In genomic region chr1:106712330-106712729, GRCm38 (mm10) we compare ENCODE assay signal across 8 mouse cellular contexts. TPM values are rescaled to one million over a fixed set of nuclear protein-coding genes. Genes with fewer than 3 reads are reported as not detected.
DNase-seq lines count a peak whose midpoint lies in the region; ATAC-seq and TF ChIP-seq lines count a peak whose summit lies in the region.

No protein-coding gene starts in this region.

- peak overlapping the region; percentile 76 for H3K4me2 ChIP-seq in forebrain, embryonic 16.5 days (ENCODE audit: low read length)

- H3K9me3 ChIP-seq in ES-Bruce4 (replicated peaks; ENCODE audit: control insufficient read depth, insufficient read depth, low read length, poor library complexity, severe bottlenecking): no peaks in the 10 kb centered on the region
- H3K9me3 ChIP-seq in forebrain, embryonic 16.5 days (ENCODE audit: control insufficient read depth, low read length): no peaks in the 10 kb centered on the region

- TF ChIP-seq CTCF in ES-Bruce4 (IDR thresholded peaks at IDR 0.05; ENCODE audit: low read depth, low read length): peak; percentile 61

- 10% methylated on average over 22 of the region's 22 CpGs for WGBS in forebrain, embryonic 16.5 days

- no peak overlapping the region for H3K9ac ChIP-seq in ES-Bruce4 (ENCODE audit: low read depth, poor library complexity, severe bottlenecking)
- H3K9ac ChIP-seq in forebrain, embryonic 16.5 days (replicated peaks; ENCODE audit: low read depth, low read length): peak overlapping the region; percentile 55

- TF ChIP-seq POLR2A in ES-Bruce4 (IDR thresholded peaks at IDR 0.05; ENCODE audit: insufficient read depth, low read length): no peak

- peak overlapping the region; percentile 2; the same call in 1 of the 2 replicates for H3K4me3 ChIP-seq in ES-Bruce4 (ENCODE audit: low read depth, low read length)
- peak overlapping the region; percentile 62 for H3K4me3 ChIP-seq in forebrain, embryonic 16.5 days (replicated peaks; ENCODE audit: low read length)

- TF ChIP-seq EP300 in ES-Bruce4 (IDR thresholded peaks at IDR 0.05; ENCODE audit: insufficient read depth, low read depth, low read length): no peak

- H3K27me3 ChIP-seq in ES-Bruce4 (ENCODE audit: control insufficient read depth, insufficient read depth, low read length, poor library complexity, severe bottlenecking): peaks cover 6% of the 10 kb centered on the region
- no peaks in the 10 kb centered on the region for H3K27me3 ChIP-seq in forebrain, embryonic 16.5 days (replicated peaks; ENCODE audit: control insufficient read depth, insufficient read depth, low read length)

- no peaks in the 10 kb centered on the region for H3K36me3 ChIP-seq in ES-Bruce4 (ENCODE audit: control insufficient read depth, insufficient read depth, low read length, poor library complexity, severe bottlenecking)
- H3K36me3 ChIP-seq in forebrain, embryonic 16.5 days (ENCODE audit: control insufficient read depth, insufficient read depth): no peaks in the 10 kb centered on the region

- peak; percentile 63 for DNase-seq in cerebellum, adult 11-12 months
- DNase-seq in heart, postnatal 4 days: peak; percentile 76
- peak; percentile 40 to 48 for DNase-seq in layer of hippocampus, postnatal 14 days (ENCODE audit: low spot score in 2 of 2)
- peak; percentile 59 for DNase-seq in lung, postnatal 25 days (ENCODE audit: low spot score)
- peak; percentile 15 for DNase-seq in ovary, adult 18-20 months (ENCODE audit: low spot score)
- peak; percentile 63 for DNase-seq in thymus, postnatal 0 days (ENCODE audit: low spot score)

- H3K4me1 ChIP-seq in ES-Bruce4 (ENCODE audit: control insufficient read depth, insufficient read depth, low read length): no peaks in the 10 kb centered on the region
- H3K4me1 ChIP-seq in forebrain, embryonic 16.5 days (replicated peaks; ENCODE audit: control insufficient read depth, insufficient read depth, low read length): peaks cover 32% of the 10 kb centered on the region

- no peak for ATAC-seq in forebrain, embryonic 16.5 days

- H3K27ac ChIP-seq in ES-Bruce4 (ENCODE audit: insufficient read depth, low read length): no peak overlapping the region
- H3K27ac ChIP-seq in forebrain, embryonic 16.5 days (ENCODE audit: low read length): no peak overlapping the region

RNA-seq across cellular contexts. Expression of gene Bcl2, which starts 1.7 kb away (rescaled TPM):
- polyA plus RNA-seq in ES-Bruce4 (2011; ENCODE audit: insufficient read depth, insufficient read length, low read depth, missing spikeins): 2.5 and 3.0 TPM in 2 replicates
- 13.5 and 13.7 TPM in 2 replicates for polyA plus RNA-seq in forebrain, embryonic 16.5 days (2015; fragmentation: Nextera tagmentation; extraction: Ambion mirVana)
- total RNA-seq in heart, postnatal 4 days (2021): 10 to 100 TPM; 13.6 to 16.0 TPM
- total RNA-seq in layer of hippocampus, postnatal 14 days (2021): 10 to 100 TPM in 1 of 2 experiments, 1 to 10 TPM in 1; 9.9 to 11.0 TPM
- 17.4 and 24.9 TPM in 2 replicates for polyA plus RNA-seq in thymus, postnatal 0 days (2015; fragmentation: Nextera tagmentation; extraction: Ambion mirVana)

RNA-seq across cellular contexts. Expression of gene Kdsr, which starts 47.2 kb away (rescaled TPM):
- 49.3 and 52.5 TPM in 2 replicates for polyA plus RNA-seq in ES-Bruce4 (2011; ENCODE audit: insufficient read depth, insufficient read length, low read depth, missing spikeins)
- 16.2 and 18.7 TPM in 2 replicates for polyA plus RNA-seq in forebrain, embryonic 16.5 days (2015; fragmentation: Nextera tagmentation; extraction: Ambion mirVana)
- 1 to 10 TPM; 7.8 to 9.7 TPM for total RNA-seq in heart, postnatal 4 days (2021)
- total RNA-seq in layer of hippocampus, postnatal 14 days (2021): 10 to 100 TPM; 24.7 to 25.8 TPM
- 11.7 and 13.5 TPM in 2 replicates for polyA plus RNA-seq in thymus, postnatal 0 days (2015; fragmentation: Nextera tagmentation; extraction: Ambion mirVana)

Comparison
In these comparisons a context has a peak if more than half of its experiments do, and no peak if none do; other contexts are left out.
1. DNase-seq: peak in every context shown above with its lines; median percentile 76 in heart, postnatal 4 days; 63 in cerebellum, adult 11-12 months; 63 in thymus, postnatal 0 days; 59 in lung, postnatal 25 days; 44 in layer of hippocampus, postnatal 14 days; 15 in ovary, adult 18-20 months.